Mouse (Mus musculus) small intestine, adult 2 months (tissue): ENCODE results near the gene Rnf181. TPM values are rescaled to one million over a fixed set of nuclear protein-coding genes. Genes with fewer than 3 reads are reported as not detected.
A peak's percentile ranks its signal among the peaks of the same experiment; 100 is the strongest.

Source experiments
- H3K27ac ChIP-seq: fragments of 200-500 bp; 2 replicates; pipeline ENCODE4 v1.5.1; 2012; ENCODE audit warnings: low read depth, low read length, control low read depth, inconsistent platforms; ENCODE audit not compliant: insufficient read depth
- H3K27me3 ChIP-seq: fragments of 200-500 bp; 2 replicates; pipeline ENCODE4 v1.6.1; 2012; ENCODE audit warnings: mild to moderate bottlenecking, moderate library complexity, low read length, inconsistent platforms; ENCODE audit not compliant: control insufficient read depth, insufficient read depth
- H3K36me3 ChIP-seq: fragments of 200-500 bp; 2 replicates; pipeline ENCODE4 v1.6.1; 2012; ENCODE audit warnings: mild to moderate bottlenecking, low read length, control low read depth, inconsistent platforms; ENCODE audit not compliant: control insufficient read depth, insufficient read depth
- H3K4me1 ChIP-seq: fragments of 200-500 bp; 2 replicates; pipeline ENCODE4 v1.6.1; 2012; ENCODE audit warnings: low read length, inconsistent platforms, mixed read lengths; ENCODE audit not compliant: control insufficient read depth, insufficient read depth, insufficient read length
- H3K4me3 ChIP-seq: fragments of 200-500 bp; 2 replicates; pipeline ENCODE4 v1.5.1; 2012; ENCODE audit warnings: low read depth, mild to moderate bottlenecking, control low read depth, inconsistent platforms, low read length, moderate library complexity
- CTCF ChIP-seq: fragments of 200-500 bp; IDR thresholded peaks from 2 replicates; pipeline ENCODE4 v1.5.1; 2012; ENCODE audit warnings: low read depth, mild to moderate bottlenecking, control low read depth, inconsistent platforms, low read length, moderate library complexity, mixed read lengths; ENCODE audit not compliant: insufficient replicate concordance, insufficient read length; ENCODE audit errors: extremely low read depth
- POLR2A ChIP-seq: fragments of 200-500 bp; IDR thresholded peaks from 2 replicates; pipeline ENCODE4 v1.6.1; 2012; ENCODE audit warnings: low read depth, mild to moderate bottlenecking, control low read depth, inconsistent platforms, low read length, moderate library complexity
- WGBS: fragments of 180-500 bp; shearing (Covaris S2); methylation state at CpG from one replicate; pipeline ENCODE4 v1.1.7; 2018; 5-methylcytosine and 5-hydroxymethylcytosine counted together
- polyA plus RNA-seq: library from polyadenylated mRNA; depleted of rRNA; stranded (reverse); fragments of >200 nt; gene quantifications from 2 replicates; pipeline ENCODE4 v1.2.3, GENCODE M21; 2012

Rnf181 gene
- polyA plus RNA-seq, 1 experiment, result 97.6 TPM

- Histone ChIP-seq H3K36me3 (peaks cover 25% of the 10 kb centered on the region), H3K4me1 (peaks cover 9% of the 10 kb centered on the region), H3K27ac (no peak overlapping the region), H3K4me3 (peak overlapping the region; percentile 3; the same call in 1 of the 2 replicates), H3K27me3 (no peaks in the 10 kb centered on the region)
- no peak for TF ChIP-seq CTCF
- TF ChIP-seq POLR2A, result no peak
- 81% methylated on average over 10 of the region's 10 CpGs for WGBS
Observed at GRCm38 (mm10) chr6:72348411-72348810, 18.3 kb downstream of the Rnf181 start.

GRCm38 (mm10) chr6:72347166-72347941 lies 19.4 kb downstream of the Rnf181 start, which contains the start of gene 0610030E20Rik:
Gene 0610030E20Rik (plus strand): TSS chr6:72347317.
- WGBS, result under 1% methylated on average over 72 of the region's 72 CpGs
- H3K27me3 ChIP-seq, result no peaks in the 10 kb centered on the region
- TF ChIP-seq CTCF, result peak; percentile 9; the same call in 1 of the 2 replicates
- peak; percentile 47; the same call in 1 of the 2 replicates for TF ChIP-seq POLR2A

GRCm38 (mm10) chr6:72346261-72346660 lies 20.5 kb downstream of the Rnf181 start:
- no peaks in the 10 kb centered on the region for H3K27me3 ChIP-seq
- TF ChIP-seq POLR2A, result no peak
- TF ChIP-seq CTCF, result no peak
- H3K36me3 ChIP-seq, result peaks cover 25% of the 10 kb centered on the region
- H3K4me1 ChIP-seq, result peaks cover 9% of the 10 kb centered on the region
- no peak overlapping the region for H3K4me3 ChIP-seq
- WGBS, result 85% methylated on average over 4 of the region's 4 CpGs
- H3K27ac ChIP-seq, result no peak overlapping the region

More at GRCm38 (mm10) chr6:72347166-72347941, 19.4 kb downstream of the Rnf181 start, which contains the start of gene 0610030E20Rik:
- peak within 1 kb of the TSS; percentile 99 for H3K4me3 ChIP-seq
- peak within 1 kb of the TSS; percentile 84 for H3K27ac ChIP-seq
- H3K36me3 ChIP-seq, result peaks cover 25% of the 10 kb centered on the region
- H3K4me1 ChIP-seq, result peaks cover 9% of the 10 kb centered on the region

- WGBS, result 38% methylated on average over 6 of the region's 6 CpGs
- no peak overlapping the region for H3K27ac ChIP-seq
- no peak overlapping the region for H3K4me3 ChIP-seq
- peaks cover 9% of the 10 kb centered on the region for H3K4me1 ChIP-seq
- TF ChIP-seq CTCF, result no peak
- no peak for TF ChIP-seq POLR2A
- H3K27me3 ChIP-seq, result no peaks in the 10 kb centered on the region
- peaks cover 20% of the 10 kb centered on the region for H3K36me3 ChIP-seq
Observed at GRCm38 (mm10) chr6:72345633-72346032, 21.1 kb downstream of the Rnf181 start.

- TF ChIP-seq POLR2A (peak; percentile 53; the same call in 1 of the 2 replicates), CTCF (no peak)
- Histone ChIP-seq H3K4me1 (peaks cover 9% of the 10 kb centered on the region), H3K4me3 (peak within 1 kb of the TSS; percentile 87), H3K27me3 (no peaks in the 10 kb centered on the region), H3K27ac (no peak within 1 kb of the TSS), H3K36me3 (peaks cover 15% of the 10 kb centered on the region)
- WGBS, result under 1% methylated on average over 30 of the region's 30 CpGs
Observed at GRCm38 (mm10) chr6:72345074-72345567, 21.6 kb downstream of the Rnf181 start, which contains the start of gene Usp39. Gene Usp39 (minus strand): TSS chr6:72345184.

GRCm38 (mm10) chr6:72344396-72345073 lies 22.2 kb downstream of the Rnf181 start:
- TF ChIP-seq CTCF (no peak), POLR2A (no peak)
- H3K36me3 ChIP-seq, result peaks cover 14% of the 10 kb centered on the region; the same call in 1 of the 2 replicates
- 1% methylated on average over 42 of the region's 42 CpGs for WGBS
- H3K4me3 ChIP-seq, result peak overlapping the region; percentile 87
- peaks cover 9% of the 10 kb centered on the region for H3K4me1 ChIP-seq
- no peaks in the 10 kb centered on the region for H3K27me3 ChIP-seq
- no peak overlapping the region for H3K27ac ChIP-seq

GRCm38 (mm10) chr6:72340481-72340880 lies 26.3 kb downstream of the Rnf181 start:
- WGBS, result 30% methylated on average over 2 of the region's 2 CpGs
- Histone ChIP-seq H3K27ac (no peak overlapping the region), H3K27me3 (no peaks in the 10 kb centered on the region), H3K36me3 (peaks cover 30% of the 10 kb centered on the region), H3K4me3 (no peak overlapping the region), H3K4me1 (peaks cover 2% of the 10 kb centered on the region; the same call in 1 of the 2 replicates)
- TF ChIP-seq POLR2A (no peak), CTCF (no peak)
